Mouse (Mus musculus) ES-E14 (cell line): Measurements from ENCODE around the gene Zfp536. TPM values are rescaled to one million over a fixed set of nuclear protein-coding genes. Genes with fewer than 3 reads are reported as not detected.

Experiments
- DNase-seq: peaks from one replicate; pipeline ENCODE4 v3.0.0-alpha.2; 2013; ENCODE audit warnings: low read depth, low spot score
- H3K27ac ChIP-seq: 2 replicates; pipeline ENCODE4 v1.5.1; 2012; ENCODE audit warnings: low read depth, mild to moderate bottlenecking, low read length, moderate library complexity, mixed read lengths; ENCODE audit not compliant: poor library complexity, insufficient read depth, severe bottlenecking
- H3K36me3 ChIP-seq: 2 replicates; pipeline ENCODE4 v1.6.1; 2012; ENCODE audit warnings: mild to moderate bottlenecking, low read length, moderate library complexity, mixed read lengths; ENCODE audit not compliant: control insufficient read depth, poor library complexity, insufficient read depth, severe bottlenecking
- H3K4me1 ChIP-seq, 2 experiments: fragments of 150-350 bp in 1 of 2; sonication (generic) in 1 of 2; 2 replicates each; pipeline ENCODE4 v1.6.1; 2012; ENCODE audit warnings: low read length in 2 of 2, mild to moderate bottlenecking in 1 of 2, mixed read lengths in 1 of 2; ENCODE audit not compliant: control insufficient read depth in 2 of 2, insufficient read depth in 2 of 2, poor library complexity in 1 of 2
- H3K4me3 ChIP-seq, 2 experiments: fragments of 150-350 bp in 1 of 2; sonication (generic) in 1 of 2; 2 replicates each; pipeline ENCODE4 v1.5.1; 2012; ENCODE audit warnings: low read length in 2 of 2, low read depth in 1 of 2, mild to moderate bottlenecking in 1 of 2, mixed read lengths in 1 of 2; ENCODE audit not compliant: insufficient read depth in 1 of 2, poor library complexity in 1 of 2, severe bottlenecking in 1 of 2
- H3K9ac ChIP-seq: 2 replicates; pipeline ENCODE4 v1.6.1; 2012; ENCODE audit warnings: low read depth, mild to moderate bottlenecking, low read length, mixed read lengths; ENCODE audit not compliant: poor library complexity, insufficient read depth, severe bottlenecking
- H3K9me3 ChIP-seq: fragments of 150-350 bp; sonication (generic); 2 replicates; pipeline ENCODE4 v1.6.1; 2012; ENCODE audit warnings: low read depth, mild to moderate bottlenecking, low read length; ENCODE audit not compliant: control insufficient read depth, insufficient read depth
- CHD2 ChIP-seq: IDR thresholded peaks from 2 replicates; pipeline ENCODE4 v1.6.1; 2014; ENCODE audit warnings: mild to moderate bottlenecking, low read depth, low read length, inconsistent platforms
- HCFC1 ChIP-seq: IDR thresholded peaks from 2 replicates; pipeline ENCODE4 v1.6.1; 2012; ENCODE audit warnings: low read length, inconsistent platforms, borderline replicate concordance; ENCODE audit not compliant: insufficient read depth
- MAFK ChIP-seq: IDR thresholded peaks from 2 replicates; pipeline ENCODE4 v1.6.1; 2014; ENCODE audit warnings: mild to moderate bottlenecking, low read depth, low read length, inconsistent platforms; ENCODE audit not compliant: insufficient read depth
- ZC3H11A ChIP-seq: IDR thresholded peaks from 2 replicates; pipeline ENCODE4 v1.6.1; 2012; ENCODE audit warnings: low read depth, mild to moderate bottlenecking, inconsistent platforms, low read length, borderline replicate concordance
- ZNF384 ChIP-seq: IDR thresholded peaks from 2 replicates; pipeline ENCODE4 v1.6.1; 2012; ENCODE audit warnings: low read depth, low read length, inconsistent platforms
- in situ Hi-C, 2 experiments: fragments of 600-800 bp; cut with MboI; formaldehyde crosslinking; loops; one replicate each; pipeline ENCODE4 v1.15.1; 2025; ENCODE audit warnings: low sequenced_read_pairs in 2 of 2, inconsistent platforms in 1 of 2; ENCODE audit not compliant: unreplicated experiment in 2 of 2
- total RNA-seq: library from RNA; depleted of rRNA; stranded (reverse); fragments of 300-350 nt; gene quantifications from 2 replicates; pipeline ENCODE4 v1.2.3, GENCODE M21; 2012

Zfp536 gene
- total RNA-seq, 1 experiment, result 2.2 TPM

- DNase-seq, result no peak
- Histone ChIP-seq H3K36me3 (no peaks in the 10 kb centered on the region), H3K27ac (no peak overlapping the region), H3K4me3 (no peak overlapping the region), H3K9me3 (no peaks in the 10 kb centered on the region), H3K4me1 (no peaks in the 10 kb centered on the region; a peak in 1 of 4 replicates), H3K9ac (no peak overlapping the region)
- no peak for TF ChIP-seq CHD2
- no peak for TF ChIP-seq HCFC1
- TF ChIP-seq ZNF384, result no peak
- TF ChIP-seq ZC3H11A, result no peak
- TF ChIP-seq MAFK, result no peak
- in situ Hi-C loops, result no loop called here
Observed at GRCm38 (mm10) chr7:37619254-37619653, 154.2 kb downstream of the Zfp536 start.

- Histone ChIP-seq H3K27ac (no peak overlapping the region), H3K36me3 (no peaks in the 10 kb centered on the region), H3K9me3 (no peaks in the 10 kb centered on the region), H3K9ac (no peak overlapping the region), H3K4me3 (no peak overlapping the region), H3K4me1 (no peaks in the 10 kb centered on the region)
- in situ Hi-C loops, result no loop called here
- no peak for DNase-seq
- TF ChIP-seq CHD2 (no peak), HCFC1 (no peak), ZC3H11A (no peak)
Observed at GRCm38 (mm10) chr7:37617880-37618279, 155.6 kb downstream of the Zfp536 start.

GRCm38 (mm10) chr7:37615932-37616331, 157.5 kb downstream of the Zfp536 start:
- Histone ChIP-seq H3K9ac (no peak overlapping the region), H3K27ac (no peak overlapping the region), H3K36me3 (no peaks in the 10 kb centered on the region), H3K4me1 (no peaks in the 10 kb centered on the region), H3K9me3 (no peaks in the 10 kb centered on the region), H3K4me3 (no peak overlapping the region)
- DNase-seq, result no peak
- in situ Hi-C loops, result no loop called here
- TF ChIP-seq CHD2 (no peak), ZNF384 (no peak)

- Histone ChIP-seq H3K36me3 (no peaks in the 10 kb centered on the region), H3K4me3 (no peak overlapping the region), H3K9ac (no peak overlapping the region), H3K27ac (no peak overlapping the region), H3K9me3 (no peaks in the 10 kb centered on the region), H3K4me1 (no peaks in the 10 kb centered on the region)
- DNase-seq, result no peak
- no peak for TF ChIP-seq HCFC1
- in situ Hi-C loops, result no loop called here
Observed at GRCm38 (mm10) chr7:37614381-37614780, 159.1 kb downstream of the Zfp536 start.

GRCm38 (mm10) chr7:37608556-37608955, 164.9 kb downstream of the Zfp536 start:
- in situ Hi-C loops, result no loop called here
- no peaks in the 10 kb centered on the region for H3K36me3 ChIP-seq
- H3K9ac ChIP-seq, result no peak overlapping the region
- H3K4me1 ChIP-seq, result no peaks in the 10 kb centered on the region
- no peak overlapping the region for H3K27ac ChIP-seq
- no peak overlapping the region for H3K4me3 ChIP-seq
- H3K9me3 ChIP-seq, result no peaks in the 10 kb centered on the region
- TF ChIP-seq ZNF384 (no peak), MAFK (no peak), CHD2 (no peak), HCFC1 (no peak), ZC3H11A (no peak)
- DNase-seq, result no peak
